Mouse (Mus musculus) stomach, postnatal 0 days (tissue): ENCODE data around the gene Ppox.
"Not testable (repeated sequence)": the region's sequence is repeated elsewhere in the genome, so short reads cannot be mapped to it uniquely, and the experiment has no call there.

Experiments
- CTCF ChIP-seq: IDR thresholded peaks from 2 replicates; pipeline ENCODE4 v1.5.1; 2016; ENCODE audit warnings: antibody characterized with exemption, low read depth, mild to moderate bottlenecking, moderate library complexity
- EP300 ChIP-seq: optimal IDR thresholded peaks from 2 replicates; pipeline ENCODE3; 2016; ENCODE audit warnings: antibody characterized with exemption

DNA sequence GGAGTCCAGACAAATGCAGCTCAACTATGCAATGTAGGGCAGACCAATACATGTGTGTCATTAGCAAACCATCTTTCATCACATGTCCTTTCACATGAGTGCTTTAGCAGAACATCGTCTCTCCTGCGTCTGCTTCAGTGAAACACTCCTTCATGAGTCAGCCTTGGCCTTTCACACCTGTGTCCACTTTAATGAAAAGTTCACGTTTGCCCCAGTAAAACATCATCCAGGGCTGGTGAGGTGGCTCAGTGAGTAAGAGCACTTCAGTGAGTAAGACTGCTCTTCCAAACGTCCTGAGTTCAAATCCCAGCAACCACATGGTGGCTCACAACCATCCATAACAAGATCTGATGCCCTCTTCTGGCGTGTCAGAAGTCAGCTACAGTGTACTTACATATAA, 25.2 kb upstream of the Ppox start:
- not testable (repeated sequence) for TF ChIP-seq CTCF, EP300
